Mouse (Mus musculus): Measurements from ENCODE around the gene Gm9945. TPM values are rescaled to one million over a fixed set of nuclear protein-coding genes. Genes with fewer than 3 reads are reported as not detected.

The Gm9945 gene
- polyA plus RNA-seq, 1 experiment from 2014 or later, result 0.19 TPM

- no peaks in the 10 kb centered on the region for H3K27me3 ChIP-seq (replicated peaks; ENCODE audit: control insufficient read depth, insufficient read depth, low read length)
- H3K4me3 ChIP-seq (ENCODE audit: low read depth, low read length), result no peak overlapping the region
- ATAC-seq (no peak), DNase-seq (ENCODE audit: low spot score) (no peak)
- H3K4me1 ChIP-seq (ENCODE audit: control insufficient read depth, insufficient read depth, low read length), result no peaks in the 10 kb centered on the region
- no peaks in the 10 kb centered on the region for H3K36me3 ChIP-seq (ENCODE audit: control insufficient read depth, insufficient read depth, low read length)
- H3K9ac ChIP-seq (ENCODE audit: low read length), result no peak overlapping the region
- no peak overlapping the region for H3K27ac ChIP-seq (ENCODE audit: low read depth, low read length)
- WGBS, result 48% methylated on average over 6 of the region's 6 CpGs
- no peak overlapping the region for H3K4me2 ChIP-seq (ENCODE audit: low read length)
- H3K9me3 ChIP-seq (replicated peaks; ENCODE audit: control insufficient read depth, low read length), result no peaks in the 10 kb centered on the region
Measured at GRCm38 (mm10) chr11:53443861-53444260, 36.1 kb upstream of the Gm9945 start.

GRCm38 (mm10) chr11:53445562-53445961 is 34.4 kb upstream of the Gm9945 start:
- Histone ChIP-seq H3K9ac (ENCODE audit: low read length) (no peak overlapping the region), H3K4me1 (ENCODE audit: control insufficient read depth, insufficient read depth, low read length) (no peaks in the 10 kb centered on the region), H3K9me3 (replicated peaks; ENCODE audit: control insufficient read depth, low read length) (no peaks in the 10 kb centered on the region), H3K36me3 (ENCODE audit: control insufficient read depth, insufficient read depth, low read length) (no peaks in the 10 kb centered on the region), H3K27ac (ENCODE audit: low read depth, low read length) (no peak overlapping the region), H3K4me2 (ENCODE audit: low read length) (no peak overlapping the region), H3K4me3 (ENCODE audit: low read depth, low read length) (no peak overlapping the region), H3K27me3 (replicated peaks; ENCODE audit: control insufficient read depth, insufficient read depth, low read length) (no peaks in the 10 kb centered on the region)
- ATAC-seq (no peak), DNase-seq (ENCODE audit: low spot score) (no peak)
- 61% methylated on average over 13 of the region's 13 CpGs for WGBS

- no peaks in the 10 kb centered on the region for H3K9me3 ChIP-seq (replicated peaks; ENCODE audit: control insufficient read depth, low read length)
- DNase-seq (ENCODE audit: low spot score) (no peak), ATAC-seq (no peak)
- no peak overlapping the region for H3K9ac ChIP-seq (ENCODE audit: low read length)
- no peaks in the 10 kb centered on the region for H3K4me1 ChIP-seq (ENCODE audit: control insufficient read depth, insufficient read depth, low read length)
- WGBS, result 91% methylated on average over 13 of the region's 13 CpGs
- no peak overlapping the region for H3K27ac ChIP-seq (ENCODE audit: low read depth, low read length)
- no peaks in the 10 kb centered on the region for H3K36me3 ChIP-seq (ENCODE audit: control insufficient read depth, insufficient read depth, low read length)
- H3K27me3 ChIP-seq (replicated peaks; ENCODE audit: control insufficient read depth, insufficient read depth, low read length), result no peaks in the 10 kb centered on the region
- H3K4me3 ChIP-seq (ENCODE audit: low read depth, low read length), result no peak overlapping the region
- H3K4me2 ChIP-seq (ENCODE audit: low read length), result no peak overlapping the region
Measured at GRCm38 (mm10) chr11:53446183-53446582, 33.8 kb upstream of the Gm9945 start.

GRCm38 (mm10) chr11:53447996-53448395 is 32.0 kb upstream of the Gm9945 start:
- H3K36me3 ChIP-seq (ENCODE audit: control insufficient read depth, insufficient read depth, low read length), result no peaks in the 10 kb centered on the region
- ATAC-seq (no peak), DNase-seq (ENCODE audit: low spot score) (no peak)
- H3K27ac ChIP-seq (ENCODE audit: low read depth, low read length), result no peak overlapping the region
- H3K4me2 ChIP-seq (ENCODE audit: low read length), result no peak overlapping the region
- H3K4me3 ChIP-seq (ENCODE audit: low read depth, low read length), result no peak overlapping the region
- 85% methylated on average over 8 of the region's 8 CpGs for WGBS
- no peaks in the 10 kb centered on the region for H3K4me1 ChIP-seq (ENCODE audit: control insufficient read depth, insufficient read depth, low read length)
- no peak overlapping the region for H3K9ac ChIP-seq (ENCODE audit: low read length)
- no peaks in the 10 kb centered on the region for H3K9me3 ChIP-seq (replicated peaks; ENCODE audit: control insufficient read depth, low read length)
- H3K27me3 ChIP-seq (replicated peaks; ENCODE audit: control insufficient read depth, insufficient read depth, low read length), result no peaks in the 10 kb centered on the region

- WGBS, result 83% methylated on average over 1 of the region's 1 CpGs
- H3K9me3 ChIP-seq (replicated peaks; ENCODE audit: control insufficient read depth, low read length), result no peaks in the 10 kb centered on the region
- H3K36me3 ChIP-seq (ENCODE audit: control insufficient read depth, insufficient read depth, low read length), result no peaks in the 10 kb centered on the region
- no peaks in the 10 kb centered on the region for H3K27me3 ChIP-seq (replicated peaks; ENCODE audit: control insufficient read depth, insufficient read depth, low read length)
- H3K27ac ChIP-seq (ENCODE audit: low read depth, low read length), result no peak overlapping the region
- no peak overlapping the region for H3K4me2 ChIP-seq (ENCODE audit: low read length)
- ATAC-seq (no peak), DNase-seq (ENCODE audit: low spot score) (no peak)
- H3K4me3 ChIP-seq (ENCODE audit: low read depth, low read length), result no peak overlapping the region
- no peak overlapping the region for H3K9ac ChIP-seq (ENCODE audit: low read length)
- H3K4me1 ChIP-seq (ENCODE audit: control insufficient read depth, insufficient read depth, low read length), result no peaks in the 10 kb centered on the region
Measured at GRCm38 (mm10) chr11:53448529-53448928, 31.4 kb upstream of the Gm9945 start.

- ATAC-seq, result no peak
- H3K27me3 ChIP-seq (replicated peaks; ENCODE audit: control insufficient read depth, insufficient read depth, low read length), result no peaks in the 10 kb centered on the region
Measured at GRCm38 (mm10) chr11:53450070-53450705, 29.8 kb upstream of the Gm9945 start.

GRCm38 (mm10) chr11:53451361-53451760 is 28.6 kb upstream of the Gm9945 start:
- no peak overlapping the region for H3K4me3 ChIP-seq (ENCODE audit: low read depth, low read length)
- DNase-seq (ENCODE audit: low spot score), result no peak
- H3K36me3 ChIP-seq (ENCODE audit: control insufficient read depth, insufficient read depth, low read length), result no peaks in the 10 kb centered on the region
- ATAC-seq, result no peak
- no peak overlapping the region for H3K27ac ChIP-seq (ENCODE audit: low read depth, low read length)
- WGBS, result 88% methylated on average over 2 of the region's 2 CpGs
- no peaks in the 10 kb centered on the region for H3K9me3 ChIP-seq (replicated peaks; ENCODE audit: control insufficient read depth, low read length)
- no peak overlapping the region for H3K9ac ChIP-seq (ENCODE audit: low read length)
- H3K4me1 ChIP-seq (ENCODE audit: control insufficient read depth, insufficient read depth, low read length), result no peaks in the 10 kb centered on the region
- peaks cover 2% of the 10 kb centered on the region; the same call in 1 of the 2 replicates for H3K27me3 ChIP-seq (replicated peaks; ENCODE audit: control insufficient read depth, insufficient read depth, low read length)
- no peak overlapping the region for H3K4me2 ChIP-seq (ENCODE audit: low read length)

More at GRCm38 (mm10) chr11:53450070-53450705, 29.8 kb upstream of the Gm9945 start:
- Histone ChIP-seq H3K36me3 (ENCODE audit: control insufficient read depth, insufficient read depth, low read length) (no peaks in the 10 kb centered on the region), H3K4me1 (ENCODE audit: control insufficient read depth, insufficient read depth, low read length) (no peaks in the 10 kb centered on the region), H3K27ac (ENCODE audit: low read depth, low read length) (no peak overlapping the region), H3K4me3 (ENCODE audit: low read depth, low read length) (no peak overlapping the region), H3K9me3 (replicated peaks; ENCODE audit: control insufficient read depth, low read length) (no peaks in the 10 kb centered on the region), H3K9ac (ENCODE audit: low read length) (no peak overlapping the region), H3K4me2 (ENCODE audit: low read length) (no peak overlapping the region)
- DNase-seq (ENCODE audit: low spot score), result no peak
- WGBS, result 67% methylated on average over 15 of the region's 15 CpGs

- H3K4me3 ChIP-seq (ENCODE audit: low read depth, low read length), result no peak overlapping the region
- no peaks in the 10 kb centered on the region for H3K4me1 ChIP-seq (ENCODE audit: control insufficient read depth, insufficient read depth, low read length)
- 94% methylated on average over 9 of the region's 9 CpGs for WGBS
- no peak overlapping the region for H3K27ac ChIP-seq (ENCODE audit: low read depth, low read length)
- H3K4me2 ChIP-seq (ENCODE audit: low read length), result no peak overlapping the region
- DNase-seq (ENCODE audit: low spot score) (no peak), ATAC-seq (no peak)
- H3K9ac ChIP-seq (ENCODE audit: low read length), result no peak overlapping the region
- H3K36me3 ChIP-seq (ENCODE audit: control insufficient read depth, insufficient read depth, low read length), result no peaks in the 10 kb centered on the region
- H3K27me3 ChIP-seq (replicated peaks; ENCODE audit: control insufficient read depth, insufficient read depth, low read length), result peaks cover 10% of the 10 kb centered on the region
- no peaks in the 10 kb centered on the region for H3K9me3 ChIP-seq (replicated peaks; ENCODE audit: control insufficient read depth, low read length)
Measured at GRCm38 (mm10) chr11:53452396-53452795, 27.6 kb upstream of the Gm9945 start.

GRCm38 (mm10) chr11:53453031-53453430 is 26.9 kb upstream of the Gm9945 start:
- ATAC-seq (no peak), DNase-seq (ENCODE audit: low spot score) (no peak)
- H3K9ac ChIP-seq (ENCODE audit: low read length), result no peak overlapping the region
- H3K4me3 ChIP-seq (ENCODE audit: low read depth, low read length), result no peak overlapping the region
- no peak overlapping the region for H3K27ac ChIP-seq (ENCODE audit: low read depth, low read length)
- no peaks in the 10 kb centered on the region for H3K36me3 ChIP-seq (ENCODE audit: control insufficient read depth, insufficient read depth, low read length)
- H3K4me1 ChIP-seq (ENCODE audit: control insufficient read depth, insufficient read depth, low read length), result no peaks in the 10 kb centered on the region
- H3K4me2 ChIP-seq (ENCODE audit: low read length), result no peak overlapping the region
- peaks cover 17% of the 10 kb centered on the region for H3K27me3 ChIP-seq (replicated peaks; ENCODE audit: control insufficient read depth, insufficient read depth, low read length)
- H3K9me3 ChIP-seq (replicated peaks; ENCODE audit: control insufficient read depth, low read length), result no peaks in the 10 kb centered on the region
- 86% methylated on average over 5 of the region's 5 CpGs for WGBS
